Mouse (Mus musculus) megakaryocyte progenitor cell, adult 5-6 weeks (primary cell): Measurements from ENCODE around the gene Olfr1123. TPM values are rescaled to one million over a fixed set of nuclear protein-coding genes. Genes with fewer than 3 reads are reported as not detected.
"Not testable (repeated sequence)": the region's sequence is repeated elsewhere in the genome, so short reads cannot be mapped to it uniquely, and the experiment has no call there.

Experiments
- ATAC-seq: replicated peaks from 2 replicates; pipeline ENCODE4 v1.8.0; 2016; ENCODE audit warnings: mild to moderate bottlenecking, moderate TSS enrichment, inconsistent platforms; ENCODE audit not compliant: poor library complexity
- total RNA-seq, 2 experiments: library from RNA; stranded (forward) in 1 of 2; stranded (reverse) in 1 of 2; fragments of 157-497, 149-512 nt in 1 of 2; fragments of 200-1000 nt in 1 of 2; gene quantifications; 2 replicates each; pipeline versions ENCODE4 v1.2.3 to v1.2.4; 2015 to 2017

Olfr1123 gene
- total RNA-seq (2015): not detected in 2 replicates
- not detected in 2 replicates for total RNA-seq (2017)

DNA sequence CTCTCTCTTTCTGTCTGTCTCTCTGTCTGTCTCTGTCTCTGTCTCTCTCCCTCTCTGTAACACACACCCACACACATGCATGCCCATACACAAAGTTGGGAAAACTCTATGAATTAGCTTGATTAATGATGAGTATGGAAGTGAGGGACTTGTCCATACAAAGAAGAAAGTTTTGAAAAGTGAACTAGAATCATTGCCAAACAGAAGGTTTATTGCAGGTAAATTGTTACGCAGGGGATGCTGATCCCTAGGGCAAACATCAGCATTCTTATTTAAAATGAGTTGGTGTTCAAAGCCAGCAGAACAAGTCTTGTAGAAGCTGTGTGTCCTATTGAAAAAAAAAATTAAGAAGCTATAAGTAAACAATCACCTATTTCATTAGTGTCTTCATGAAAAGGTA lies at the start of gene Olfr1123:
Gene Olfr1123, plus strand, starts transcription at position 301 of the 400 bp plus-strand sequence.
- no peak for ATAC-seq

DNA sequence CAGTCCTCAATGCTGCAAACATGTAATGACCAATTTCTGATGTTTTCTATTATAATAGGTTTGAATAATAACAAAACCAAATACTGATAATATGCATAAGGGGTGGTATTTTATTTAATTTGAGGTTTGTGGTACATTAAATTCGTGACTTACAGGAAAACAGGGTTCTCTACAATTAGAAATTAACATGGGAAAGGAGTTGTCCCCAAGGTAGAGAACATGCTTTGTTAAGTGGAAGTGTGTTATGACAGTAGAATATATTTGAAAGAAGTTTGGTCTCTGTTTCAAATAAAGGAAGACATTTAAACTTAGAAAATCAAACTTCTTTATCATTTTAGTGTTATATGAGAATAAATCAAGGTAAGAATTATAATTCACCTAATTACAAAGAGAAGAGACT lies 46.8 kb upstream of the Olfr1123 start, which contains the start of gene Olfr1121:
Gene Olfr1121, plus strand, starts transcription at position 301 of the 400 bp plus-strand sequence.
- ATAC-seq: no peak

GRCm38 (mm10) chr2:87371726-87372125 lies 44.7 kb upstream of the Olfr1123 start:
- no peak for ATAC-seq

DNA sequence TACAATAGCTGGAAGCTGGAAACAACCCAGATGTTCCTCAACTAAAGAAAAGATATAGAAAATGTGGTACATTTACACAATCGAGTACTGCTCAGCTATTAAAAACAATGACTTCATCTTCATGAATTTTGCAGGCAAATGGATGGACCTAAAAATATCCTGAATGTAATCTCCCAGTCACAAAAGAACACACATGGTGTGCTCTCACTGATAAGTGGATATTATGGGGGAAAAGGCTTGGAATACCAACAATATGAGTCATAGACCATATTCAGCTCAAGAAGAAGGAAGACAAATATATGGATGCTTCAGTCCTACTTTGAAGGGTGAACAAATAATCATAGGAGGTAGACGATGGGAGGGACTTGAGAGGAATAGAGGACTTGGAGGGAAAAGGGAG lies 32.5 kb upstream of the Olfr1123 start:
- ATAC-seq: no peak

- no peak for ATAC-seq
Observed at GRCm38 (mm10) chr2:87385549-87385948, 30.9 kb upstream of the Olfr1123 start, which contains the start of gene Olfr1122. Olfr1122 (plus strand) TSS chr2:87385849.

- not testable (repeated sequence) for ATAC-seq
Observed at GRCm38 (mm10) chr2:87393605-87394004, 22.8 kb upstream of the Olfr1123 start.

DNA sequence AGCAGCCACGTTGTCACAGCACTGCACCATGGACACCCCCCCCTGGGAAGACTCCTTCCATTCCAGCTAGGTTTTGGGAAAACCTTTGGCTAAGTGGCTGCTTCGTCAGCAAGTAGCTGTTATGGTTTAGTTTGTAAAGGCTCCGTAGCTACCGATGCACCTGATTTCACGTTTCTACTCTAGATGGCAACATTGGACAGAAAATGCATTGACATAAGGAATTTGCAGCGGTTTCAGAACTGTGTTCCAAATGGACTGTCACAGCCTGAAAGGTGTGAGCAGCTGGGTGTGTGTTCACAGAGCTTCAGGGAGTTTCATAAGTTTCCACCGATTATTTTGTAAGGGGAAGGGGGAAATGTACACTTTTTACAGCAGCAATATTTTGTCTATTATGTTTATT lies 21.7 kb upstream of the Olfr1123 start:
- ATAC-seq: not testable (repeated sequence)

DNA sequence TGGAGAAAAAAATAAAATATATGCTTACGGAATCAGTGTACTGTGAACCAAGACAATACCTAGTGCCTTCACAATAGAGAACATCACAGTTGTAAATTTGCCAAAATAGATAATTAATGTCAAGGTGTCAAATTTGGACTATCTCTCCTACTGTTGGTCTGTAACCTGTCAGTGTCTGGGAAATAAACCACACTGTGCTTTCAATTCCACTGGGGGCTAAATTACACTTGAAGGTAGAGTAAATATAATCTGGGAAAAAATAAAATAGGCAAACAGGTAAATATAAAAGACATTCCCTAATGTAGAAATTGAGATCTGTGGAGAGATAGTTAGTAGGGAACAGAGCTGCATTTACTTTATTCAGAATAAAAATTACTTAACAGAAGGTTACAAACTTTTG lies 13.5 kb downstream of the Olfr1123 start, which contains the start of gene Olfr1124:
Gene Olfr1124, plus strand, starts transcription at position 301 of the 400 bp plus-strand sequence.
- ATAC-seq: no peak

DNA sequence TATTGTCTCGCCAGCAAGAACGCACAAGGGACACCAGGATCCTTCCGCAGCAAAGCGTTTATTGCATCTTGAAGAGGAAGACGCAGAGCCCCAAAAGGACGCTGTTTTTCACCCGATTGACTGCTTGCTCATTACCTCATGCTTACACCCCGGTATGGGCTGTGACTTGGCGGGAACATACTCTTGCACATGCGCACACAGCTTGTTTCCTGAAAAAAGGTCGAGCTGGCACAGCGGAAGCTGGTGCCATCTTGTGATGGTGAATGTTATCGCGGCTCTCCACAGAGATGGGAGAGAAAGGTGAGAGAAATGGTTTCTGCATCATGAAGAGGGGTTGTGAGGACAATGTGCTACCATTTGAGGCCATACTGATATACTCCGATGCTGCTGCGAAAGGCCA lies 21.3 kb downstream of the Olfr1123 start:
- ATAC-seq: no peak

- no peak for ATAC-seq
Observed at GRCm38 (mm10) chr2:87453662-87454061, 37.2 kb downstream of the Olfr1123 start, which contains the start of gene Olfr1126. Olfr1126 (plus strand) TSS chr2:87453962.

DNA sequence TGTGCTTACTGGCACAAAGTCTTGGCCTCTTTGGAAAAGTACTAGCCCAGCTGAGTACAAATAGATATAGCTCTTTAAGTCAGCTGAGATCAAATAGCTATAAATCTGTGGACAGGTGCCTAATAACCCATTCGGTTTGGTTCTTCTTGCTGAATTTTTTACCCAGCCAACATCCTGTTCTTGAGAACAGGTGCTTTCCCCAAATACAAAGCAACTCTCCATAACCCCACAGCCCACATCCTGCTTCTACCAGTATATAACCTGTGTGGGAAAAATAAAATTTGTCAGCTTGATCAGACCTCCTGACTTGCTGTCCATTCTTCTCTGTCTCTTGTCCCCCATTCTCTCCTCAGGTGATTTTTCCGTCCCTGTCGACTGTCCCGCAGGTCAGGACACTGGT lies 45.3 kb downstream of the Olfr1123 start:
- ATAC-seq: no peak

Other genes with a start within 250 kb of the Olfr1123 start
- not detected in 2 replicates for gene Olfr1112, start 228.8 kb upstream of the Olfr1123 start, total RNA-seq (2015)
- gene Olfr1112, start 228.8 kb upstream of the Olfr1123 start, total RNA-seq (2017): not detected in 2 replicates
- gene Olfr1113, start 207.7 kb upstream of the Olfr1123 start, total RNA-seq (2015): not detected in 2 replicates
- not detected in 2 replicates for gene Olfr1113, start 207.7 kb upstream of the Olfr1123 start, total RNA-seq (2017)
- not detected in 2 replicates for gene Olfr1115, start 168.6 kb upstream of the Olfr1123 start, total RNA-seq (2015)
- not detected in 2 replicates for gene Olfr1115, start 168.6 kb upstream of the Olfr1123 start, total RNA-seq (2017)
- gene Olfr1116, start 149.1 kb upstream of the Olfr1123 start, total RNA-seq (2015): not detected in 2 replicates
- not detected in 2 replicates for gene Olfr1116, start 149.1 kb upstream of the Olfr1123 start, total RNA-seq (2017)
- gene Olfr1118, start 109.1 kb upstream of the Olfr1123 start, total RNA-seq (2015): not detected in 2 replicates
- not detected in 2 replicates for gene Olfr1118, start 109.1 kb upstream of the Olfr1123 start, total RNA-seq (2017)
- gene Olfr1120, start 61.8 kb upstream of the Olfr1123 start, total RNA-seq (2015): not detected in 2 replicates
- gene Olfr1120, start 61.8 kb upstream of the Olfr1123 start, total RNA-seq (2017): not detected in 2 replicates
- gene Olfr1121, start 46.7 kb upstream of the Olfr1123 start, total RNA-seq (2015): not detected in 2 replicates
- gene Olfr1121, start 46.7 kb upstream of the Olfr1123 start, total RNA-seq (2017): not detected in 2 replicates
- gene Olfr1122, start 30.8 kb upstream of the Olfr1123 start, total RNA-seq (2015): not detected in 2 replicates
- not detected in 2 replicates for gene Olfr1122, start 30.8 kb upstream of the Olfr1123 start, total RNA-seq (2017)
- not detected in 2 replicates for gene Olfr1124, start 13.6 kb downstream of the Olfr1123 start, total RNA-seq (2015)
- gene Olfr1124, start 13.6 kb downstream of the Olfr1123 start, total RNA-seq (2017): not detected in 2 replicates
- not detected in 2 replicates for gene Olfr1126, start 37.3 kb downstream of the Olfr1123 start, total RNA-seq (2015)
- not detected in 2 replicates for gene Olfr1126, start 37.3 kb downstream of the Olfr1123 start, total RNA-seq (2017)
- gene Pramel7, start 80.5 kb downstream of the Olfr1123 start, total RNA-seq (2015): not detected in 2 replicates
- gene Pramel7, start 80.5 kb downstream of the Olfr1123 start, total RNA-seq (2017): not detected in 2 replicates
- not detected in 2 replicates for gene Pramel6, start 89.9 kb downstream of the Olfr1123 start, total RNA-seq (2015)
- gene Pramel6, start 89.9 kb downstream of the Olfr1123 start, total RNA-seq (2017): not detected in 2 replicates
- gene Olfr153, start 115.2 kb downstream of the Olfr1123 start, total RNA-seq (2015): not detected in 2 replicates
- not detected in 2 replicates for gene Olfr153, start 115.2 kb downstream of the Olfr1123 start, total RNA-seq (2017)
- gene Olfr1128, start 128.9 kb downstream of the Olfr1123 start, total RNA-seq (2015): not detected in 2 replicates
- not detected in 2 replicates for gene Olfr1128, start 128.9 kb downstream of the Olfr1123 start, total RNA-seq (2017)
- not detected in 2 replicates for gene Olfr1129, start 157.3 kb downstream of the Olfr1123 start, total RNA-seq (2015)
- gene Olfr1129, start 157.3 kb downstream of the Olfr1123 start, total RNA-seq (2017): not detected in 2 replicates
- not detected in 2 replicates for gene Olfr1130, start 189.6 kb downstream of the Olfr1123 start, total RNA-seq (2015)
- gene Olfr1130, start 189.6 kb downstream of the Olfr1123 start, total RNA-seq (2017): not detected in 2 replicates
- gene Olfr1131, start 210.5 kb downstream of the Olfr1123 start, total RNA-seq (2015): not detected in 2 replicates
- not detected in 2 replicates for gene Olfr1131, start 210.5 kb downstream of the Olfr1123 start, total RNA-seq (2017)
- gene Olfr1132, start 220.9 kb downstream of the Olfr1123 start, total RNA-seq (2015): not detected in 2 replicates
- not detected in 2 replicates for gene Olfr1132, start 220.9 kb downstream of the Olfr1123 start, total RNA-seq (2017)
- not detected in 2 replicates for gene Olfr1133, start 230.7 kb downstream of the Olfr1123 start, total RNA-seq (2015)
- gene Olfr1133, start 230.7 kb downstream of the Olfr1123 start, total RNA-seq (2017): not detected in 2 replicates
- not detected in 2 replicates for gene Olfr1134, start 241.8 kb downstream of the Olfr1123 start, total RNA-seq (2015)
- not detected in 2 replicates for gene Olfr1134, start 241.8 kb downstream of the Olfr1123 start, total RNA-seq (2017)